Mouse (Mus musculus) forebrain, embryonic 13.5 days (tissue): Measurements from ENCODE around the gene Ipo5. TPM values are rescaled to one million over a fixed set of nuclear protein-coding genes. Genes with fewer than 3 reads are reported as not detected.

ENCODE experiments used
- ATAC-seq: fragments of 200-750 bp; cut with Nextera tagmentation; 2 replicates; pipeline ENCODE4 v1.8.0; 2017
- H3K27ac ChIP-seq: fragments of 300-500 bp; sonication (generic); 2 replicates; pipeline ENCODE4 v1.5.1; 2015; ENCODE audit warnings: inconsistent platforms, mild to moderate bottlenecking, moderate library complexity
- H3K27me3 ChIP-seq: fragments of 300-500 bp; sonication (generic); 2 replicates; pipeline ENCODE4 v1.6.1; 2015; ENCODE audit warnings: mild to moderate bottlenecking, inconsistent platforms
- H3K36me3 ChIP-seq: fragments of 300-500 bp; sonication (generic); 2 replicates; pipeline ENCODE4 v1.6.1; 2015; ENCODE audit warnings: mild to moderate bottlenecking, inconsistent platforms; ENCODE audit not compliant: poor library complexity, severe bottlenecking
- H3K4me1 ChIP-seq: fragments of 300-500 bp; sonication (generic); 2 replicates; pipeline ENCODE4 v1.6.1; 2015; ENCODE audit warnings: inconsistent platforms
- H3K4me2 ChIP-seq: fragments of 300-500 bp; sonication (generic); 2 replicates; pipeline ENCODE4 v1.6.1; 2015; ENCODE audit warnings: inconsistent platforms, mild to moderate bottlenecking, moderate library complexity
- H3K4me3 ChIP-seq: fragments of 300-500 bp; sonication (generic); 2 replicates; pipeline ENCODE4 v1.5.1; 2015; ENCODE audit warnings: mild to moderate bottlenecking, inconsistent platforms
- H3K9ac ChIP-seq: fragments of 300-500 bp; sonication (generic); 2 replicates; pipeline ENCODE4 v1.6.1; 2015; ENCODE audit warnings: mild to moderate bottlenecking, inconsistent platforms
- H3K9me3 ChIP-seq: fragments of 300-500 bp; sonication (generic); replicated peaks from 2 replicates; pipeline ENCODE4 v1.6.1; 2016; ENCODE audit warnings: inconsistent platforms
- WGBS: fragments of 180-500 bp; shearing (Covaris S2); methylation state at CpG from one replicate; pipeline ENCODE4 v1.1.7; 2015; 5-methylcytosine and 5-hydroxymethylcytosine counted together
- polyA plus RNA-seq: library from polyadenylated mRNA; unstranded; fragments of >200 nt; fragmentation: Nextera tagmentation; extraction: Ambion mirVana; gene quantifications from 2 replicates; pipeline ENCODE4 v1.2.1, GENCODE M21; 2015

Gene Ipo5
- 89.2 and 103 TPM in 2 replicates for polyA plus RNA-seq

- H3K4me3 ChIP-seq: peak within 1 kb of the TSS; percentile 84
- no peaks in the 10 kb centered on the region for H3K9me3 ChIP-seq
- H3K9ac ChIP-seq: peak within 1 kb of the TSS; percentile 84
- WGBS: under 1% methylated on average over 36 of the region's 83 CpGs
- H3K27me3 ChIP-seq: no peaks in the 10 kb centered on the region; the same call in 1 of the 2 replicates
- H3K36me3 ChIP-seq: no peaks in the 10 kb centered on the region
- peak within 1 kb of the TSS; percentile 74 for H3K4me2 ChIP-seq
- peak within 1 kb of the TSS; percentile 88 for H3K27ac ChIP-seq
- peak; percentile 96 for ATAC-seq
- H3K4me1 ChIP-seq: peaks cover 30% of the 10 kb centered on the region
Observed at GRCm38 (mm10) chr14:120910733-120911324, at the start of gene Ipo5. Ipo5 (plus strand) TSS chr14:120911224.

- H3K36me3 ChIP-seq: no peaks in the 10 kb centered on the region
- no peaks in the 10 kb centered on the region for H3K4me1 ChIP-seq
- no peak overlapping the region for H3K9ac ChIP-seq
- H3K9me3 ChIP-seq: peaks cover 9% of the 10 kb centered on the region; the same call in 1 of the 2 replicates
- no peaks in the 10 kb centered on the region for H3K27me3 ChIP-seq
- 94% methylated on average over 3 of the region's 3 CpGs for WGBS
- ATAC-seq: no peak
- H3K4me3 ChIP-seq: no peak overlapping the region
- no peak overlapping the region for H3K4me2 ChIP-seq
- no peak overlapping the region for H3K27ac ChIP-seq
Observed at GRCm38 (mm10) chr14:120863205-120863604, 47.8 kb upstream of the Ipo5 start.

DNA sequence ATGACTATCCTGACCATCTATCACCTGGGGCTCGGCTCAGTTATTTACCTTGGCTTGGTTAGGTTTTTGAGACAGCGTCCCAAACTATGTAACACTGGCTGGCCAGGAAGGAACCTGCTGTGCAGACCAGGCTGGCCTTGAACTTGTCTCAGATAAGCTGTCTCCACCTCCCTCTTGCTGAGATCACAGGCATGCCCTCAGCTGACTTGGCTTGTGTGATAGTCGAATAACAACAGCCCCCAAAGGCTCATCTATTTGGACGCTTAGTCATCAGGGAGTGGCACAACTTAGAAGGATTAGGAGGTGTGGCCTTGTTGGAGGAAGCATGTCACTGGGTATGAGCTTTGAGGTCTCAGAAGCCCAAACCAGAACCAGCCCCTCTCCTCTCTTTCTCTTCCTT lies 46.1 kb upstream of the Ipo5 start:
- Histone ChIP-seq H3K9ac (no peak overlapping the region), H3K27me3 (no peaks in the 10 kb centered on the region), H3K36me3 (no peaks in the 10 kb centered on the region), H3K4me1 (no peaks in the 10 kb centered on the region), H3K4me2 (no peak overlapping the region), H3K9me3 (no peaks in the 10 kb centered on the region), H3K4me3 (no peak overlapping the region), H3K27ac (no peak overlapping the region)
- WGBS: 91% methylated on average over 4 of the region's 4 CpGs
- no peak for ATAC-seq

DNA sequence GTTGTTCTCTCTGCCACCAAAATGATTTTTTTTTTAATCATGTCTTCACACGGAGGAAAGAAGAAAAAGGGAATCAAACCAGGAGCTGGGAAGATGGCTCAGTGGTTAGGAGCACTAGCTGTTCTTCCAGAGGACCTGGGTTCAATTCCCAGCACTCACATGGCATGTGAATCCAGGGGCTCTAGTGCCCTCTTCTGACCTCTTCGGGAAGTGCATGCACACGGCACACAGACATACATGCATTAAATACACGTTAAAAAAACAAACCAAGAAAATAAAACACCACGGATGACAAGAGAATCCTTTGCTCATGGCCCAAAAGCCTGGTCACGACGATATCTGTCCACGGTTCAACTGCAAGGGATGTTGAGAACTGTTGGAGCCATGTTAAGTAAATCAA lies 44.5 kb upstream of the Ipo5 start:
- Histone ChIP-seq H3K4me2 (no peak overlapping the region), H3K4me1 (no peaks in the 10 kb centered on the region), H3K4me3 (no peak overlapping the region), H3K9me3 (no peaks in the 10 kb centered on the region), H3K27me3 (no peaks in the 10 kb centered on the region), H3K36me3 (no peaks in the 10 kb centered on the region), H3K27ac (no peak overlapping the region), H3K9ac (no peak overlapping the region)
- WGBS: 96% methylated on average over 8 of the region's 8 CpGs
- no peak for ATAC-seq

- no peaks in the 10 kb centered on the region for H3K36me3 ChIP-seq
- no peak for ATAC-seq
- no peaks in the 10 kb centered on the region for H3K27me3 ChIP-seq
- H3K4me1 ChIP-seq: no peaks in the 10 kb centered on the region
- 96% methylated on average over 5 of the region's 5 CpGs for WGBS
- no peak overlapping the region for H3K9ac ChIP-seq
- no peaks in the 10 kb centered on the region for H3K9me3 ChIP-seq
- H3K4me3 ChIP-seq: no peak overlapping the region
- no peak overlapping the region for H3K27ac ChIP-seq
- H3K4me2 ChIP-seq: no peak overlapping the region
Observed at GRCm38 (mm10) chr14:120867121-120867520, 43.9 kb upstream of the Ipo5 start.

DNA sequence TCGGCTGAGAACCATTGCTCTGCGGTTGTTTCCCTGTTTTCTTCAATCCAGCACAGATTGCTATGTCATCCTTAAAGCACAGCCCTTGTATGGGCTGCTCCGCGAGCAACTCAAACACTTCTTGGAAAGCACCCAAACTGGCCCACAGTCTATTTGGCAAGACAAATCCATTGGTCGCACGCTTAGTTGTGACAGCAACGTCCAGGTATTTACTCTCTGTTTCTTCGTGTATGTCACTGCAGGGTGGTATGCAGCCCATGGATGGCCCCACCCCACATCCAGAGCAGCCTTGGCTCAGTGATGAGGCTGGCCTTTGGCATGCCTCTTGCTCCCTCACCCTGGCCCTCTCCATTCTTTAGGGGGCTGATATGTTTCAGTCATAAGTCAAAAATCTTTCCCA lies 42.5 kb upstream of the Ipo5 start:
- H3K27ac ChIP-seq: no peak overlapping the region
- WGBS: 74% methylated on average over 8 of the region's 8 CpGs
- H3K36me3 ChIP-seq: no peaks in the 10 kb centered on the region
- no peak overlapping the region for H3K4me2 ChIP-seq
- H3K9me3 ChIP-seq: no peaks in the 10 kb centered on the region
- no peaks in the 10 kb centered on the region for H3K4me1 ChIP-seq
- H3K9ac ChIP-seq: no peak overlapping the region
- no peak overlapping the region for H3K4me3 ChIP-seq
- peak; percentile 62 for ATAC-seq
- no peaks in the 10 kb centered on the region for H3K27me3 ChIP-seq

DNA sequence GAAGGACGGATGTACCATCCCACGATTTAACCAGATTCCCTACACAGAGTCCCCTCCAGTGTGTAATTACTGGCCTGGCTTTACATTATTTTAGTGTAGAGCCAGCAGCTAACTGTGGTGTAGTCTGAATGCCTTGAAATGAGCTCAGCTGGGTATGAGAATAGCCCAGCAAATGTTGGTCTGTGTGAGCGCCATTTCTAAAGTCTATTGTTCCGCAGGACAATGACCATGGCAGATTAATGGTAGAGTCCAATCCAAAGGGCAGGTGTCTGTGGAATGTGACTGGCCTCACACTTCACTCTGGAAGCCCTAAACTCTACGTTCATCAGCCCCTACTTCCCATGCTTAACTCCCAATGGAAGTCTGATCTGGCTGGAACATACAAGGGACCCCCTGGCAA lies 40.3 kb upstream of the Ipo5 start:
- 51% methylated on average over 5 of the region's 5 CpGs for WGBS
- no peaks in the 10 kb centered on the region for H3K9me3 ChIP-seq
- ATAC-seq: no peak

GRCm38 (mm10) chr14:120874397-120874796 lies 36.6 kb upstream of the Ipo5 start:
- no peaks in the 10 kb centered on the region for H3K36me3 ChIP-seq
- no peaks in the 10 kb centered on the region for H3K27me3 ChIP-seq

More for the DNA sequence above, 40.3 kb upstream of the Ipo5 start:
- no peak overlapping the region for H3K4me2 ChIP-seq
- H3K36me3 ChIP-seq: no peaks in the 10 kb centered on the region
- no peak overlapping the region for H3K27ac ChIP-seq
- no peaks in the 10 kb centered on the region for H3K4me1 ChIP-seq
- H3K27me3 ChIP-seq: no peaks in the 10 kb centered on the region
- no peak overlapping the region for H3K9ac ChIP-seq
- no peak overlapping the region for H3K4me3 ChIP-seq

DNA sequence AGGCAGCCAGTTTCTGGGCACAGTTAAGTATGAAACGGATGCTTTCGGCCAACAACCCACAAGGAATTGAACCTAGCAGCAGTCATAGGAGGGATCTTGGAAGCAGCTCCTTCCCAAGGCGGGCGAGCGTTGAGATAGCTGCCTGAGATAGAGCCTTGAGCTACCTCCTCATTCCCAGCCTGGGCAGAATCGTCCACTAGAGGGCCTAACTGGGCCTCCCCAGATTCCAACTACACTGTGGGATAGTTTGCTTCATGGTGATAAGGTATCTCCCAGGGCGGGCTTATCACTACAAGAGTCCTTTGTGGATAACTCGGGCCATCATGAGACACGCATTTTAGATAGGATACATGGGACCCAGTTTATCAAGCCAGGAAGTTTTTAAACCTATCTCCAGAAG lies 35.9 kb upstream of the Ipo5 start:
- Histone ChIP-seq H3K9me3 (no peaks in the 10 kb centered on the region), H3K27me3 (no peaks in the 10 kb centered on the region), H3K9ac (no peak overlapping the region), H3K27ac (no peak overlapping the region), H3K4me2 (no peak overlapping the region), H3K36me3 (no peaks in the 10 kb centered on the region), H3K4me3 (no peak overlapping the region), H3K4me1 (no peaks in the 10 kb centered on the region)
- ATAC-seq: no peak
- WGBS: 81% methylated on average over 9 of the region's 9 CpGs

More at GRCm38 (mm10) chr14:120874397-120874796, 36.6 kb upstream of the Ipo5 start:
- Histone ChIP-seq H3K4me2 (no peak overlapping the region), H3K4me1 (no peaks in the 10 kb centered on the region), H3K9ac (no peak overlapping the region), H3K9me3 (no peaks in the 10 kb centered on the region), H3K4me3 (no peak overlapping the region), H3K27ac (no peak overlapping the region)
- 95% methylated on average over 7 of the region's 7 CpGs for WGBS
- no peak for ATAC-seq

GRCm38 (mm10) chr14:120875811-120876388 lies 35.1 kb upstream of the Ipo5 start:
- 92% methylated on average over 16 of the region's 16 CpGs for WGBS

GRCm38 (mm10) chr14:120877147-120877546 lies 33.9 kb upstream of the Ipo5 start:
- Histone ChIP-seq H3K9me3 (no peaks in the 10 kb centered on the region), H3K4me2 (no peak overlapping the region), H3K27ac (no peak overlapping the region), H3K36me3 (no peaks in the 10 kb centered on the region), H3K4me1 (no peaks in the 10 kb centered on the region), H3K4me3 (no peak overlapping the region), H3K27me3 (no peaks in the 10 kb centered on the region), H3K9ac (no peak overlapping the region)
- 84% methylated on average over 10 of the region's 10 CpGs for WGBS
- ATAC-seq: no peak

More at GRCm38 (mm10) chr14:120875811-120876388, 35.1 kb upstream of the Ipo5 start:
- Histone ChIP-seq H3K9ac (no peak overlapping the region), H3K9me3 (no peaks in the 10 kb centered on the region), H3K36me3 (no peaks in the 10 kb centered on the region), H3K4me3 (no peak overlapping the region), H3K27me3 (no peaks in the 10 kb centered on the region), H3K27ac (no peak overlapping the region), H3K4me1 (no peaks in the 10 kb centered on the region), H3K4me2 (no peak overlapping the region)
- no peak for ATAC-seq

DNA sequence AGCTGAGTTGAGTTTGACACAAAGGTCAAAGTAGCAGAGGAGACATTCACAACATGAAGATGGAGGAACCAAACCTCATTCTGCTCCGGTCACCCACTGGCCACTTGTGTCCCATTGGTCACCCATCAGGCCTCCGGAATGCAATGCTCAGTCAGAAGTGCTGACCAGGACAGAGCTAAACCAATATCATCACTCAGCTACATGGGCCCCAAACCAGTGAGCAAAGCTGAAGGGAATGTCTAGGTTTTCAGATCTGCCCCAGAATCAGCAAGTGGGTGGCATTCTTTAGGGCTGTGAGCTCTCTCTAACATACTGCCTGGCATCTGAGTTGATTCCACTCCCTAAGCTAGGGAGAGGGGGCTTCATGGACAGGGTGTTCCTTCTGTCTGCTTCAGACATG lies 32.0 kb upstream of the Ipo5 start:
- Histone ChIP-seq H3K27ac (no peak overlapping the region), H3K4me1 (no peaks in the 10 kb centered on the region), H3K4me2 (no peak overlapping the region), H3K36me3 (no peaks in the 10 kb centered on the region), H3K9me3 (no peaks in the 10 kb centered on the region), H3K27me3 (no peaks in the 10 kb centered on the region), H3K9ac (no peak overlapping the region), H3K4me3 (no peak overlapping the region)
- 92% methylated on average over 2 of the region's 2 CpGs for WGBS
- ATAC-seq: no peak

- H3K4me1 ChIP-seq: no peaks in the 10 kb centered on the region
- no peak overlapping the region for H3K4me2 ChIP-seq
- H3K27me3 ChIP-seq: no peaks in the 10 kb centered on the region
- H3K36me3 ChIP-seq: no peaks in the 10 kb centered on the region
- no peak overlapping the region for H3K4me3 ChIP-seq
- H3K27ac ChIP-seq: no peak overlapping the region
- no peaks in the 10 kb centered on the region for H3K9me3 ChIP-seq
- ATAC-seq: no peak
- H3K9ac ChIP-seq: no peak overlapping the region
- WGBS: 74% methylated on average over 4 of the region's 5 CpGs
Observed at GRCm38 (mm10) chr14:120880601-120881000, 30.4 kb upstream of the Ipo5 start.
